Mouse (Mus musculus): ENCODE measurements around the gene Gm28539.

The Gm28539 gene

DNA sequence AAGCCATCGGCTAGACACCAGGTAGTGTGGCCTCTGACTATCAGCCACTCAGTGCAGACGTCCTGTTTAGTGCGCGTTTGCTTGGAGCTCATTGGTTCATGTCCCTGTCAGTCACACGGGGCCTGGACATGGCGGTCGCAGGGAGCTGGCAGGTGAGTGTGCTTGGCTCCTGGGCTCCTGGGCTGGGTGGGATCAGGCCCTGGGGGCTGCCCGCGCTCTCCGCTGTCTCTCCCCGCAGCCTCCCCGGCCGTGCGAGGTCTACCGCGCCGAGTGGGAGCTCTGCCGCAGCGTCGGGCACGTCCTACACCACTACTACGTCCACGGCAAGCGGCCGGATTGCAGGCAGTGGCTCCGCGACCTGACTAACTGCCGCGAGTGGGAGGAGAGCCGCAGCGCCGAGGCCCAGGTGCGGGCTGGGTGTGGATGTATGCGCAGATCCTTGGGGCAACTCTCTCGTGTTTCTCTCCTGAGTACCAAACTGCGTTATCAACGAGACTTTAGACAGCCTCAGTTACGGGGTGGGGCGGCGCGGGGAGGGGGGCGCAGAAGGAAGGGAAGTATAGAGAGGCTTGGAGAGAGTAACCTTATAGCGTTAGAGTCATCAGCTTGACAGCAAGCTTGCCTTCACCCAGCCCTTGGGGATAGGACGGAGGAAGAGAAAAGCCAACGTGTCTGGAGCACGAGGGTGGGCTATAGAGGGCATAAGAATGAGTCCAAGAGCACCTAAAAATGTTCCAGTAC, at the start of gene Gm28539, which contains the start of gene 2510002D24Rik:
Gm28539 (plus strand) TSS at position 117 of the 741 bp plus-strand sequence.
2510002D24Rik (plus strand) TSS at position 111 of the 741 bp plus-strand sequence.
- DNase-seq (ENCODE audit: low read depth, low spot score) = peak; percentile 95

DNA sequence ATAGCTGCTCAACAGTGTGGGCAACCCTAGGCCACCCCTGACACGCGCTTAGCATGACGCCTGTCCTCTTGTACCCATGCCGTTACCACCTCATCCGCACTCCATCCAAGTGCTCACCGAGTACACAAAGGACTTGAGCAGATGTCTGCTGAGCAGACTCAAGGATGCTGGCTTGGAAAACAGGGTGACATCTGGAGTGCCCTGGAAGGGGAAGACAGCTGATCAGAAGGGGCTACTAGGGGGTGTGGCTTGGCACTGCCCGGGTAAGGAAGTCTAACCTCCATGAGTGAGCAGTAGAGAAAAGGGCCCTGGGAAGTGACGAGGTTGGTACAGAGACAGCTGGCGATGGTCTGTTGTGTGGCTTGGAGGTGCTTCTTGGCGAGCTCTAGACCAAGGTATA, 49.7 kb upstream of the Gm28539 start:
- no peak for DNase-seq (ENCODE audit: low read depth, low spot score)

DNA sequence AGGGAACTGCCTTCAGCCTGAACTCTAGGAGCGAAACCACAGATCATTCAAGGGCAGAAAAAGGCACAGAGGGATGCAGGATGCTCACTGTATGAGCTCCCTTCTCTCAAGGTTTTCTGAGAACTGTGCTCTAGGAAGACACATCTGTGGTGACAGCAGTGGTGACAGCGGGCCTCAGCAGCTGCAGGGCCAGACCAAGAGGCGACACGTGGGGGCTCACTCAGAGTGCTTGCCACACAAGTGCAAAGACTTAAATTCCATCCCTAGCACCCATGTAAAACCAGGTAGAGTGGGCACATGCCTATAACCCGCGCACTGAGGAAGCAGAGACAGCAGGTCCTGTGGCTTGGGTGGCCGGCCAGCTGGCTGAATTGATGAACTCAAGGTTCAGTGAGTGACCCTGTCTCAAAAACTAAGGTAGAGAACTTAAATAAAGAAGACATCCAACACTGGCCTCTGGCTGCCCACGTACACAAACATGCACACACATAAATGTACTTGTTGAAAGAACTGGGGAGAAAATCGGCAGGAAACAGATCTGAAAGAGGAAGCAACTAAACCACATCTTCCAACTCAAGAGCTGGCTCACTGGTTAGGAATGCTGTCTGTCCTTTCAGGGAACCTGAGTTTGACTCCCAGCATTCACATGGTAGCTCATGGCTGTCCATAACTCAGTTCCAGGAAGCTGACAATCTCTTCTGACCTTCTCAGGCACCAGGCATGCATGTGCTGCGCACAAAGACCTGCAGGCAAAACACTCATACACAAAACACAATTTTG, 47.6 kb upstream of the Gm28539 start:
- DNase-seq (ENCODE audit: low read depth, low spot score) = no peak

DNA sequence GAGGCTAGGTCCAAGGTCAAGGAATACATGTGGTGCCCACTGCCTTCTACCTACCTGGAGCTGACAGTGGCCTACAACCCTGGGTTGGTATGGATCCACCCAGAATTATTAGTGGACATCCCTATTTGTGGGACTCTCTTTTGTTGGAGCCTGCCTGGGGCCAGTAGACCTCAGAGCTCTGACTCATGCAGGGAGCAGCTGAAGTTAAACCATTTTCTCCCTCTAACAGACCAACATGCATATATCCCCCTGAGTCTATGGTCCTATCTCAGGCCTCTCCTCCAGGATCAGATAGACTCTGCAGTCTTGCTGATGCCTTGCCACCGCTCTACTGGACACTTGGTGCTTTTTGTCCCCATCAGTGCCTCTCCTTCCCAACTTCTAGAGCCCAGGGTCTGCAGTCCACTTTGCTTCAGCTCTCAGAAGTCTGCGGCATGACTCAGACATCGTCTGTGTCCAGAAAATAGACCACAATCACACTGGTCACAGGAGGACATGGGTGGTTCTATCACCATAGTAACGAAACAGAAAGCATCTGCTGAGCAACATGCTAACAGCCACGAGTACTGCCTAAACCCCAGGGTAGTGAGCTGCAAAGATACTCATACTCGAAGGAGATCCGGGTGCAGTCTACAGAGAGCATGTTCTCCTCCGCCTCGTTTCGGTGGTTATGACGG, 41.0 kb upstream of the Gm28539 start:
- no peak for DNase-seq (ENCODE audit: low read depth, low spot score)

DNA sequence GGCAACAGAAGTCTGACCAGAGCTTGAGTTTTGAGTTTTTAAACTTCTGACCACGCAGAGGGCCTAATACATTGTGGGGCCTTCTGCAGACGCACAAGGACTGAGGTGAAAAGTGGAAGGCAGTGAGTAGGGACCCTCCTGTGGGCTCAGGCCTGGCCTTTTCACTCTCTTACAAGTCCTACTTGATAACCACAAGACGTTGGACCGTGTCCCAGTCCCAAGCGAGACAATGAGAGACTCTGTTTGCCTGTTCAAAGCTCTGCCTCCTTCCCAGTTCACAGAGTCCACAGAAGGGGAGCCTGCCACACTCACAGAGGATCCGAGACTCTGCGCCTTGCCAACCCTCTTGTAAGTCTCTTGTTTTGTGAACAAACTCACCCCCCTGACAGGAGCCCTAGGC, 39.7 kb upstream of the Gm28539 start:
- DNase-seq (ENCODE audit: low read depth, low spot score) = no peak

DNA sequence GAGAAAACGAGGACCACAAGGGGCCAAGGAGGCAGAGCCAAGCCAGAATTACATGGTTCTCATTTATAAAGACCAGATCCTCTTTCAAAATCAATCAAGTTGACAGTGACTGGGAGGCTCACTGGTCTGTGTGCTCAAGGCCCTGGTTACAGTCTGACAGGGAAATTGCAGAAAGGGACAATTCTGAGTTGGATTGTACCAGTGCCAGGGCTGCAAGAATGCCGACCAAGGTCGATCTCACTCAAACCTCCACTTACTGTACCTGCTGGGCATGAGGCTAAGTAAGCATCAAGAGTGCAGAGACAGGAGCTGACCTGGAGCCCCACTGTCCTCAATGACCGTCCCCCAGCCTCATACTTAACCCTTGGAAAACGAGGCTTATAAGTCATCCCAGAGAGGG, 38.2 kb upstream of the Gm28539 start:
- no peak for DNase-seq (ENCODE audit: low read depth, low spot score)

DNA sequence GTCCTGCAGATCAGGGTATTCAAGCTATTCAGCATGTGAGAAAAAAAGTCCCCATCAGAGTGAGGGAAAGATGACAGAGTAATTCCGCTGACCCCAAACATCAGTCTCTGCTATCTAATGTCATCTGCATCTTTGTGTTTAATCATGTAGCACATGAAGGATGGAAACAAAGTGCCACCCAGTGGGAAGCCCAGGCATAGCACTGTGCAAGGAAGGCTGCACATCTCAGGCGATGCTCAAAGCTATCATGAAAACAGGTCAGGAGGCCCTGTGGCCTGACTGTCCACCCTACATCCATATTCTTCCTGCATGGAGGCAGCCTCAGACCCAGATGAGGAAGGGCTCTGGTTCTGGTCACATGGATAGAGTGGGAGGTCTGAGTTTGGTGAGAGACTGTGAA, 37.5 kb upstream of the Gm28539 start:
- DNase-seq (ENCODE audit: low read depth, low spot score) = no peak

DNA sequence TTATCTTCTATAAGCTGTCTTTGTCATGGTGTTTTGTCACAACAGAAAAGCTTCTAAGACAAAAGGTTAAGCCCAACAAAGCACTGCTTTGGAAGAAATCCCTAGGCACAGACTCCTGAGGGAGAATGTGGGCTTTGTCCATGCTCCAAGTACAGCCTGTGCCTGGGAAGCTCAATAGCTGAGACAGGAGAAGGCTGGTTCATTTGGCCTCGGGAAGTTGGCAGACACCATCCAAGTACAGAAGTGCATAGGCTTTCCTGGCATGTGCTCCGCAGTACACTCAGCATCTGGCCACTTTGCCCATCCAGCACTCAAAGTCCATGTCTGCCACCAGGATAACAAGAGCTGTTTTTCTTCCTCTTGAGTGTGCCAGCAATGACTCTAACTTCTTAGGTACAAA, 30.6 kb upstream of the Gm28539 start:
- DNase-seq (ENCODE audit: low read depth, low spot score) = no peak

DNA sequence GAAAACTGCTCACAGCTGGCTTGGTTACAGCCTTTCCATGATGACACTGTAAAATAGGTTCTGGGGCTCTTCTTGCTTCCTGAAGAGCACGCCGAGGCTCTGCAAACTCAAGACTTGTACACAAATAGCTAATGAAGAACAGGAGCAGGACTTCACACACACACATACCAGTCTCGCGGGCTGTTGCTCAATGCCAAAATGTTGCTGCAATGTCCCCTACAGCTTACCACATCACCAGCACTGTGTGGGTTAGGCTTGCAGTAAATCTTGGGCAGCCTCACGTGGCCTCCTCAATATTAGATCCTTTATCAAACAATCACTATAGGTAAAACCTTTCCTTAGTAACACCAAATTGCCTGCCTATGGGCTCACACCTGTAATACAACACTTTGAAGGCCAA, 27.4 kb upstream of the Gm28539 start:
- no peak for DNase-seq (ENCODE audit: low read depth, low spot score)

DNA sequence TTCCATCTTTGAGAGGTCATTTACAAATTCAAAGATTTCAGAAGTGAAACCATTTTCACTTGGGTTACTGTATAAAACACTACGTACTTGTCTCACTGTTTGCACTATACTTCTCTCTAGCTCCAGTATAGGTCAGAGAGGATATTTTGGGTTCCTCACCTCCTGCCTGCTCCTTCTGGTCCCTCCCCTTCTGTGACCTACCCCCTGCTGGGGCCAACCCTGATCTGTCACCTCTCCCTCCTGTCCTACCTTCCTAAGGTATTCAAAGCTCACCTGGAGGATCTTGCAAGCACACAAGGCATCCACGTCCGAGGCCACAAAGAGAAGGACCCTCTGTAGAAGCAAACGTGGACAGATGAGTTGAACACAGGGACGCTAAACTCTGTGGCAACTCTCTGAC, 25.4 kb upstream of the Gm28539 start:
- no peak for DNase-seq (ENCODE audit: low read depth, low spot score)

DNA sequence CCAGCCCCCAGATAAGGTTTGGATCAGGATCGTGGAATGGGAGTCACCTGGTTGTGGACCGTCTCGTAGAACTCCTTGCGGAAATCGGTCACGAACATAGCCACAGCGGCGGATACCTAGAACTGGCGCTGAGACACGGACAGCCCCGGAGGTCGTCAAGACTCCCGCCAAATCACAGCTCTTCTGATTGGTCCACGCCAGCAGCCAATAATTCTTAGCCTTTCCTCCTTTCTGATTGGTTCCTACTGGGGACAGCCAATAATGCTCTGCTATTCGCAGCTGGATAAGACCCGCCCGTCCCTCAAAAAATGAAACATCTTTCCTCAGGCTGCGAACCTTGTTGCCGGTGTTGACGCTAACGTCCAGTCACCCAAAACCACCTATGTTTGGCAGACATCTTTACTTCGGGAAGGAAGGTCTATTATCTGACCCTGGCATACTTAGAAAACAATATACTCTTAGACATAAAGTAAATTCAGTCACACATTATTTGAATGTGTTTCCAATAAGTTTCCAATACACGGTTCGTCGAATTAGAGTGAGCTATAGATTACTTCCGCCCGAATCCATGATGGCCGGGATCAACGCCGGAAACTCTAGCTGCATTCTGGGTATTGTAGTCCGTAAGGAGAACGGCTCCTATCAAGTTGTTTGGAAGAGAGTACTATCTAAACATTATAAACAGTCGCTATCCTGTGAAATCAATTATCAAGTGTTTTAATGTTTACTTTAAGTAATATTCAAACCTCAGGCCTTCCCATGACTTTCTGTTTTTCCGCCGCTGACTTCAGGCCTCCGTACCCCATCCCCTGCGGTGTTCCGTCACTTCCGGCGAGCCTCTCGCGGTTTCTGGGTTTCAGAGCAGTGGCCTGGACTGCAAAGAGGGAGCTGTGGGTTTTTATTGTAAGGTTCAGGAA, 24.7 kb upstream of the Gm28539 start, which contains the start of the genes Ufd1 and Cdc45:
Ufd1 (plus strand) TSS at position 312 of the 917 bp plus-strand sequence.
Cdc45 (minus strand) TSS at position 520 of the 917 bp plus-strand sequence.
- peak; percentile 96 for DNase-seq (ENCODE audit: low read depth, low spot score)

DNA sequence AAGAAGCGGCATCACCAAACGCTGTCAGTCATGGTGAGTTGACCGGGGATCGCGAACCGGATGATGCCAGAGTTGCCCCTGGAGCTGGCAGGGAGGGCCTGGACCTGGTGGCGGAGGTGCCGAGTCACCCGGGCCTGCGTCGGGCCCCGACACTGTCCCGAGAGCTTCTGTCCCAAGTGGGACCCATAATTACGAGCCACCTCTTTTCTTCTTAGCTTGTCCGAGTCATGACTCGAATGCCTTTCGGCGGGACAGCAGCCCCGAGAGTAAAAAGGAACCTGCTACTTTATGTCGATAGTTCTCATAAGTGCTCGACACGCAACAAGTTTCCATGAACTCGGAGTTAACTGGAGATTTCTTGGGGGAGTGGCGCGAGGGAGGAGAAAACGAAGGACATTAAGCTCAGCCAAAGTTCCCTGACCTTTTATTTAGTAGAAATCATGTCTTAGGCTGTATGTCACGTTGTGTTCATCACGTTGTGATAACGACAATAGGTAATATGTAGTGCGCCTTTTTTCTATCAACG, 23.9 kb upstream of the Gm28539 start:
- DNase-seq (ENCODE audit: low read depth, low spot score) = no peak

DNA sequence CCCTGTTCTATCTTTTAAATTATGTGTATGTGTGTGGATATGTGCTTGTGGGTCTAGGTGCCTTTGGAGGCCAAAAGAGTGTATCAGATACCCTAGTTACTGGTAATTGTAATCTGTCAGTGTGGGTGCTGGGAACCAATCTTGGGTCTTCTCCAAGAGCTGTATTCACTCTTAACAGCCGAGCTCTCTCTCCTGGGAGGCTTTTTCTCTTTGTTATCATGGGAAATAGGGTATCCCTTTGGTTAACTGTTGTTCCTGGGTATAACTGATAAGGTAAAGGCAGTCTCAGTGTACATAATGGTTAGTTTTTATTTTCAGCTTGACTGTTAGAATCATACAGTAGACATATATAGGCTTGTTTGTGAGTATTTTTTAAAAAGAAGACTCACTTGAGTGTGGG, 14.0 kb upstream of the Gm28539 start:
- no peak for DNase-seq (ENCODE audit: low read depth, low spot score)

DNA sequence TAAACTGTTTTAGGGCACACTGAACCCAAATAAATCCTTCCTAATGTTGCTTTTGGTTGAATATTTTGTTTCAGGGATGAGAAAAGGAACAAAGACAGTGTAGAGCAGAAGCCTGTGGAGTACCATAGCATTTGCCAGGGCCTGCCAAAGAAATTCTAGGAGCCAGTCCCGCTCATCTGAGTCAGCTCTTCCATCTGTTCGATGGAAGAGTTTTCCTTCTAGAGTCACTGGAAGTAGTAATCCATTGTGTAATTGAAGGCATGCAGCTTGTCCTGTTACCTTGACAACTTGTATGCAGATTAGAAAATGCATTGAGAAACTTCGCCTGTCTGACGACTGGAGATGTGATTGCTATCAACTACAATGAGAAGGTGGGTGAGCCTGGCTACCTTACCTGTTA, 13.5 kb upstream of the Gm28539 start:
- DNase-seq (ENCODE audit: low read depth, low spot score) = no peak

DNA sequence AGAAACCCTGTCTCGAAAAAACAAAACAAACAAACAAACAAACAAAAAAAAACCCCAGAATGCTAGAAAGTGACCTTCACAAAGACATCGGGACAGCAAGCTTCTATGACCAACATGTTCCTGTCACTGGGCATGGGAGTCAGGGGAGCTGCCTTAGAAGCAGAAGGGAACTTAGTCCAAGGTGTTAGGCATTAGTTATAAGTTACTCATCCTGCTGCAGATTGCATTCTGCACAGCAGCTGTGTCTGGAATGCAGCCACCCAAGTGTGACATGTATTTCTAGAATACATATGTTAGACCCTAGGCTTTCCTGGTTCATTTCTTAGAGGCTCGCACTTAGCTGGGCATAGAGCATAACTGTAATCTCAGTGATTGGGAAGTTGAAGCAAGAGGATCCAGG, 7.8 kb upstream of the Gm28539 start:
- no peak for DNase-seq (ENCODE audit: low read depth, low spot score)

DNA sequence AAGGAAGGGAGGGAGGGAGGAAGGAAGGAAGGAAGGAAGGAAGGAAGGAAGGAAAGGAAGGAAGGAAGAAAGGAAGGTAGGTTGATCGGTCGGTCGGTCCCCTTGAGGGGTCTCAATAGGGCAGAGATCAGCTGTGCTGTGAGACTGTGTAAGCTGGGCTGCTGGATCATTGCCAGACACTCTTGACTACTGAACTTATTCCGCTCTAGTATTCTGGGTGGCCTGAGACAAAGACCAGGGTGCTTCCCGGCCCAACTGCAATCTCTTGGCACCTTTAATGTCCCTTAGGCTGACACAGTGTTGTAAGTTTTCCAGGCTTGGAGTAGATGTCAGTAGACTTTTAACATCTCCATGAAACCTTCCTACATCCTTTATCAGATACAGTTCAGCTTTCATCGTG, 7.3 kb upstream of the Gm28539 start:
- no peak for DNase-seq (ENCODE audit: low read depth, low spot score)

DNA sequence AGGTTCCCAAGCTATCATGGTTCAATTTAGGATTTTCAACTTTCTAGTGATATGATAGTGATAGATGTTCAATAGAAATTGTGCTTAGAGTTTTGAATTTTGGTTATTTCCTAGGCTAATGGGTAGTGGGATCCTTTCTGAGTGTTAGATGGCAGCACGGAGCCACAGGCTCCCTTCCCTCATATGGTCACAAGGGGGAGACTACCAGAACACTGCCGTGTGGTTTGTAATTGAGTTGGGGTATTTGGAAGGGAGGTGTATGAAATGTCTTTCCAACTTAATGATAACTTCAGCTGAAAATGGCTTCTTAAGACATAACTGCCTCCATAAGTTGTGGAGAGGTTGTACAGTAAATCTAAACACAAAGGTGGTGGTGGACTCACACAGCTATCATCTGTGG, 2.9 kb upstream of the Gm28539 start:
- DNase-seq (ENCODE audit: low read depth, low spot score) = no peak

DNA sequence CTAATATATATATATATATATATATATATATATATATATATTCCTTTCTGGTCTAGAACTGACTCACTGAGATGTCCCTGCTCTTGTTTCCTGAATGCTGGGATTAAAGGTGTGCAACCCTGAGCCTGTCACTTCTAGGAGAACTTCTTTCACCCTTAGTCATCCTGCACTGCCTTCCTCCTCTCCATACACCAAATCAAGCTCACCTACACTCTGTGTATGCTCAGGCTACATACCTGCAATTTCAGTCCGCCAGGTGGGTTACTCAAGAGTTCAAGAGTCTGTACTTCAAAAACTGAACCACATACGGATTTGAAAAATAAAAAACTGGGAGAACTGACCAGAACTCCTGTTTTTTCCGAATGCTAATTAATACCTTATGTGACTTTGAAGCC, 314 bp upstream of the Gm28539 start:
- no peak for DNase-seq (ENCODE audit: low read depth, low spot score)

DNA sequence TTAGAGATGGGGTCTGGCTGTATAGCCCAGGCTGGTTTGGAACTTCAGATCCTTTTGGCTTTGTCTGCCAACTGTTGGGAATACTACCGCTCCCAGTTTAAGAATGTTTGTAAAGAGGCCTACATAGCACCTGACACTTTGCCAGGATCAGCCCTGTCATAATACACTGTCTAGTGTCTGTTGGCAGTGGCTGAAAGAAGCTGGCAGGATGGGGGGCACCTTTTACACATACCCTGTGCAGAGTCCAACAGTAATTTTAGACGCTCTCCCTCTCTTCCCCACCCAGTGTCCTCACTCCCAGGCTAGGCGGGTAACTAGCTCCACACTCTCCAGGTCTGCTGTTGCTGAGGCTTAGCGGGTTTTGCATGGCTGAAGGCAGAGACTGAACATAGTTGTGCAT, 2.0 kb downstream of the Gm28539 start:
- DNase-seq (ENCODE audit: low read depth, low spot score) = no peak

DNA sequence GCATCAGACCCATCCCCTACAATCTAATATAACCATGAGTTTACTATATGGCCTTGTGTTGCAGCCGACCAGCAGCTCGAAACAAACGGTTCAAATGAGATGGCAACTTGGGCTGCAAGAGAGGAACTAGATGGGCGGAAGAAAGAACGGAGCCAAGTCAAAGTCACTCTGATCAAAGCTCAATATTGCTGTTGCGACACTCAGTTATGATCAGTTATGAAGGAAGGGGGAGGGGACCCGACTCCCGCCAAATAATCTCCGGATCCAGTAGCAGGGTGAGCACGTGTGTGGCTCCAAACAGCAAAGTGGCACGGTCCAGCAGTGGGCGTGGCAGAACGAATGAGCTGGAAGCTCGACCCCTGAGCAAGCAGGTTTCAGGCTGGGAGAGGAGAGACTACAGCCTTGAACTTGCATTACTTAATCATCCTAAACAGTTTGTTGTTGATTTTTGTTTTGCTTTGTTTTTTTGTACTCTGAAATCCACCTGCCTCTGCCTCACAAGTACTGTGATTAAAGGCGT, 10.0 kb downstream of the Gm28539 start:
- no peak for DNase-seq (ENCODE audit: low read depth, low spot score)
